ENCODE assay signal across 29 mouse cellular contexts in the genomic region with DNA sequence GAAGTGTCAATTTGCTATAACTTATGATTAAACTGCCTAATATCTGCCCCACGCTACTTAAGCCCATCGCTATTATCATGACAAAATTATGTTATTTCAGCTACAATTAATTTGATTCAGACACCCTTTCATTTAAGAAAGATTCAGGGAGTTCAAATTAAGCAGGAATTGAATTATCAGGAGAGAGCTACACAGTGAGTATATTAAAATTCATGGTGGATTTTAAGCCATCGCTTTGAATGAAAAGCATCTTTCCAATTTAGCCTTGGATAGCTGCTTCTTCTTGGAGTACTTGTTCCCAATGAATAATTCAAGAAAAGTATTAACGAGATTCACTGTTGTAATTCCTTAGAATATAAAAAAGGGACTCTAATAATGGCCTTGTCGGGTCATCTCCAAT. TPM values are rescaled to one million over a fixed set of nuclear protein-coding genes. Genes with fewer than 3 reads are reported as not detected.
DNase-seq lines count a peak whose midpoint lies in the region; ATAC-seq and TF ChIP-seq lines count a peak whose summit lies in the region.
"Had no signal": no experiment of that assay in that cellular context is flagged by ENCODE, and none has a peak within 500 bp of the region (broad histone marks: within the 10 kb centered on the region; RNA-seq: fewer than 3 reads in every experiment).

No protein-coding gene starts in this region.

- TF ChIP-seq CTCF in brain, embryonic 14.5 days (IDR thresholded peaks at IDR 0.05; ENCODE audit: borderline replicate concordance, extremely low read depth, insufficient read depth, insufficient read length), result no peak

- H3K9ac ChIP-seq in forebrain, embryonic 15.5 days (replicated peaks), result no peak overlapping the region
- H3K9ac ChIP-seq in forebrain, embryonic 13.5 days, result no peak overlapping the region
- H3K9ac ChIP-seq in hindbrain, embryonic 15.5 days, result no peak overlapping the region
- H3K9ac ChIP-seq in hindbrain, embryonic 16.5 days (ENCODE audit: low read depth, low read length), result no peak overlapping the region
- no peak overlapping the region for H3K9ac ChIP-seq in midbrain, embryonic 16.5 days (ENCODE audit: low read depth, low read length)
- H3K9ac ChIP-seq: embryonic facial prominence, embryonic 13.5 days; heart, embryonic 13.5 days; hindbrain, embryonic 12.5 days had no signal

- no peak overlapping the region for H3K4me3 ChIP-seq in forebrain, embryonic 15.5 days
- H3K4me3 ChIP-seq in forebrain, embryonic 13.5 days, result no peak overlapping the region
- no peak overlapping the region for H3K4me3 ChIP-seq in hindbrain, embryonic 15.5 days
- no peak overlapping the region for H3K4me3 ChIP-seq in hindbrain, embryonic 16.5 days (ENCODE audit: low read length)
- H3K4me3 ChIP-seq in midbrain, embryonic 16.5 days (ENCODE audit: low read depth, low read length), result no peak overlapping the region
- H3K4me3 ChIP-seq: embryonic facial prominence, embryonic 10.5 days; embryonic facial prominence, embryonic 13.5 days; erythroblast, embryonic 14.5 days; heart, embryonic 13.5 days; hindbrain, embryonic 12.5 days had no signal

- H3K4me1 ChIP-seq in forebrain, embryonic 15.5 days, result peaks cover 9% of the 10 kb centered on the region
- H3K4me1 ChIP-seq in forebrain, embryonic 13.5 days, result peaks cover 11% of the 10 kb centered on the region
- 0 out of 2 replicates have a peak, but pooled peaks cover 3% of the 10 kb centered on the region for H3K4me1 ChIP-seq in hindbrain, embryonic 15.5 days (replicated peaks)
- H3K4me1 ChIP-seq in hindbrain, embryonic 16.5 days (ENCODE audit: control insufficient read depth, insufficient read depth, low read depth, low read length), result no peaks in the 10 kb centered on the region
- no peaks in the 10 kb centered on the region; the same call in 1 of the 2 replicates for H3K4me1 ChIP-seq in midbrain, embryonic 16.5 days (ENCODE audit: control insufficient read depth, insufficient read depth, low read length)
- H3K4me1 ChIP-seq: embryonic facial prominence, embryonic 13.5 days; heart, embryonic 13.5 days; hindbrain, embryonic 12.5 days had no signal

- 37% methylated on average over 5 of the region's 5 CpGs for WGBS in forebrain, embryonic 15.5 days
- 48% methylated on average over 5 of the region's 5 CpGs for WGBS in forebrain, embryonic 13.5 days
- WGBS in hindbrain, embryonic 15.5 days, result 64% methylated on average over 5 of the region's 5 CpGs
- 67% methylated on average over 5 of the region's 5 CpGs for WGBS in hindbrain, embryonic 16.5 days
- 42% methylated on average over 5 of the region's 5 CpGs for WGBS in midbrain, embryonic 16.5 days

- H3K36me3 ChIP-seq in forebrain, embryonic 15.5 days, result no peaks in the 10 kb centered on the region
- no peaks in the 10 kb centered on the region for H3K36me3 ChIP-seq in forebrain, embryonic 13.5 days (ENCODE audit: poor library complexity, severe bottlenecking)
- no peaks in the 10 kb centered on the region for H3K36me3 ChIP-seq in hindbrain, embryonic 15.5 days
- H3K36me3 ChIP-seq in hindbrain, embryonic 16.5 days (ENCODE audit: control insufficient read depth, insufficient read depth, low read length), result no peaks in the 10 kb centered on the region
- no peaks in the 10 kb centered on the region for H3K36me3 ChIP-seq in midbrain, embryonic 16.5 days (ENCODE audit: control insufficient read depth, insufficient read depth, low read length)
- H3K36me3 ChIP-seq: embryonic facial prominence, embryonic 10.5 days; embryonic facial prominence, embryonic 13.5 days; G1E; heart, embryonic 13.5 days; hindbrain, embryonic 12.5 days had no signal

- DNase-seq in brain, embryonic 14.5 days (ENCODE audit: low read depth), result peak; percentile 62
- DNase-seq in left cerebral cortex, adult 18-20 months (ENCODE audit: low spot score in 2 of 2), result no peak
- DNase-seq: adrenal gland, postnatal 10 days; adrenal gland, postnatal 36 days; B cell, adult 2 months; cerebellum, adult 11 months; cerebellum, adult 2 months; cerebellum, postnatal 10 days; cerebellum, postnatal 36 days; embryo, embryonic 11 days; gastrocnemius, postnatal 25 days; heart, adult 18-20 months; heart, postnatal 14 days; heart, postnatal 4 days had no signal

- no peak; the same call in 1 of the 2 replicates for ATAC-seq in forebrain, embryonic 15.5 days (replicated peaks)
- no peak; the same call in 1 of the 2 replicates for ATAC-seq in forebrain, embryonic 13.5 days
- 0 out of 2 replicates have a peak, but pooled peaks have one; percentile 34 for ATAC-seq in hindbrain, embryonic 15.5 days (ENCODE audit: low FRiP score, low read depth)
- ATAC-seq in hindbrain, embryonic 16.5 days, result no peak
- peak; percentile 55; the same call in 1 of the 2 replicates for ATAC-seq in midbrain, embryonic 16.5 days
- ATAC-seq: intestine, postnatal 0 days; Patski had no signal

- no peak for TF ChIP-seq POLR2A in brain, embryonic 14.5 days (IDR thresholded peaks at IDR 0.05; ENCODE audit: borderline replicate concordance, extremely low read depth, insufficient read depth, insufficient read length, poor library complexity, severe bottlenecking)

- no peaks in the 10 kb centered on the region for H3K9me3 ChIP-seq in forebrain, embryonic 15.5 days
- no peaks in the 10 kb centered on the region for H3K9me3 ChIP-seq in forebrain, embryonic 13.5 days (replicated peaks)
- no peaks in the 10 kb centered on the region for H3K9me3 ChIP-seq in hindbrain, embryonic 15.5 days
- H3K9me3 ChIP-seq in hindbrain, embryonic 16.5 days (ENCODE audit: control insufficient read depth, low read length), result no peaks in the 10 kb centered on the region
- H3K9me3 ChIP-seq in midbrain, embryonic 16.5 days (replicated peaks; ENCODE audit: control insufficient read depth, low read length, poor library complexity, severe bottlenecking), result no peaks in the 10 kb centered on the region
- H3K9me3 ChIP-seq: embryonic facial prominence, embryonic 10.5 days; embryonic facial prominence, embryonic 13.5 days; G1E; hindbrain, embryonic 12.5 days had no signal

- no peaks in the 10 kb centered on the region for H3K27me3 ChIP-seq in forebrain, embryonic 15.5 days
- H3K27me3 ChIP-seq in forebrain, embryonic 13.5 days, result no peaks in the 10 kb centered on the region
- H3K27me3 ChIP-seq in hindbrain, embryonic 15.5 days, result no peaks in the 10 kb centered on the region
- no peaks in the 10 kb centered on the region for H3K27me3 ChIP-seq in hindbrain, embryonic 16.5 days (replicated peaks; ENCODE audit: control insufficient read depth, insufficient read depth, low read length)
- no peaks in the 10 kb centered on the region for H3K27me3 ChIP-seq in midbrain, embryonic 16.5 days (ENCODE audit: control insufficient read depth, insufficient read depth, low read depth, low read length)
- H3K27me3 ChIP-seq: CH12.LX; embryonic facial prominence, embryonic 13.5 days; heart, embryonic 13.5 days; hindbrain, embryonic 12.5 days; Patski had no signal

- H3K4me2 ChIP-seq in forebrain, embryonic 15.5 days (replicated peaks), result no peak overlapping the region
- H3K4me2 ChIP-seq in forebrain, embryonic 13.5 days, result no peak overlapping the region
- H3K4me2 ChIP-seq in hindbrain, embryonic 15.5 days, result no peak overlapping the region
- H3K4me2 ChIP-seq in hindbrain, embryonic 16.5 days (ENCODE audit: low read length), result no peak overlapping the region
- H3K4me2 ChIP-seq in midbrain, embryonic 16.5 days (ENCODE audit: low read length), result no peak overlapping the region
- H3K4me2 ChIP-seq: embryonic facial prominence, embryonic 13.5 days; heart, embryonic 13.5 days; hindbrain, embryonic 12.5 days had no signal

- H3K27ac ChIP-seq in forebrain, embryonic 15.5 days (replicated peaks), result peak overlapping the region; percentile 23; the same call in 1 of the 2 replicates
- no peak overlapping the region for H3K27ac ChIP-seq in forebrain, embryonic 13.5 days
- H3K27ac ChIP-seq in hindbrain, embryonic 15.5 days (replicated peaks), result 0 out of 2 replicates have a peak overlapping the region, but pooled peaks have one; percentile 2
- no peak overlapping the region for H3K27ac ChIP-seq in hindbrain, embryonic 16.5 days (ENCODE audit: low read depth, low read length)
- 0 out of 2 replicates have a peak overlapping the region, but pooled peaks have one; percentile 26 for H3K27ac ChIP-seq in midbrain, embryonic 16.5 days (ENCODE audit: low read length)
- H3K27ac ChIP-seq: embryonic facial prominence, embryonic 10.5 days; embryonic facial prominence, embryonic 13.5 days; heart, embryonic 13.5 days had no signal

RNA-seq across cellular contexts. Expression of gene Fsip1, which starts 36.8 kb away (rescaled TPM):
- polyA plus RNA-seq in forebrain, embryonic 15.5 days (2015; fragmentation: Nextera tagmentation; extraction: Ambion mirVana), result 3.3 TPM in 2 replicates
- 3.6 and 3.7 TPM in 2 replicates for polyA plus RNA-seq in forebrain, embryonic 13.5 days (2015; fragmentation: Nextera tagmentation; extraction: Ambion mirVana)
- 2.8 and 3.4 TPM in 2 replicates for polyA plus RNA-seq in hindbrain, embryonic 15.5 days (2015; fragmentation: Nextera tagmentation; extraction: Ambion mirVana)
- polyA plus RNA-seq in hindbrain, embryonic 16.5 days (2015; fragmentation: Nextera tagmentation; extraction: Ambion mirVana), result 4.1 TPM in 2 replicates
- 2.3 and 2.7 TPM in 2 replicates for polyA plus RNA-seq in brain, embryonic 14.5 days (2012; rRNA removed)
- polyA plus RNA-seq in midbrain, embryonic 16.5 days (2015; fragmentation: Nextera tagmentation; extraction: Ambion mirVana), result 2.6 and 3.6 TPM in 2 replicates
- total RNA-seq in left cerebral cortex, adult 18-20 months (2021), result under 1 TPM; 0.40 to 0.65 TPM
- total RNA-seq: gastrocnemius, adult 8-10 months; gastrocnemius, postnatal 25 days; heart, adult 18-20 months had no signal
- polyA plus RNA-seq: erythroblast, embryonic 14.5 days; G1E; heart, embryonic 13.5 days had no signal

Comparison
In these comparisons a context has a peak if more than half of its experiments do, and no peak if none do; other contexts are left out.
1. ATAC-seq: peak in hindbrain, embryonic 15.5 days (single experiment) and midbrain, embryonic 16.5 days (single experiment); none in forebrain, embryonic 15.5 days (single experiment), forebrain, embryonic 13.5 days (single experiment) and hindbrain, embryonic 16.5 days (single experiment).
2. H3K27ac ChIP-seq: peak in forebrain, embryonic 15.5 days (single experiment), hindbrain, embryonic 15.5 days (single experiment) and midbrain, embryonic 16.5 days (single experiment); none in forebrain, embryonic 13.5 days (single experiment) and hindbrain, embryonic 16.5 days (single experiment).